Mouse (Mus musculus) neural tube, embryonic 10.5 days (tissue): ENCODE data around the gene Cnpy3.
"Not testable (repeated sequence)": the region's sequence is repeated elsewhere in the genome, so short reads cannot be mapped to it uniquely, and the experiment has no call there.

Experiments
- DNase-seq: peaks from one replicate; pipeline ENCODE4 v3.0.0-alpha.2; 2017; ENCODE audit warnings: low spot score; ENCODE audit errors: extremely low spot score

Gene Cnpy3

GRCm38 (mm10) chr17:46764916-46765315 lies 12.9 kb upstream of the Cnpy3 start:
- DNase-seq: not testable (repeated sequence)

- no peak for DNase-seq
Observed at GRCm38 (mm10) chr17:46763544-46763943, 11.5 kb upstream of the Cnpy3 start, which contains the start of gene Ptcra. TSS of gene Ptcra (minus strand) at chr17:46763712.

GRCm38 (mm10) chr17:46758753-46759152 lies 6.7 kb upstream of the Cnpy3 start:
- DNase-seq: no peak

GRCm38 (mm10) chr17:46751056-46751793 lies 789 bp downstream of the Cnpy3 start:
- DNase-seq: no peak

- no peak for DNase-seq
Observed at GRCm38 (mm10) chr17:46750580-46750979, 1.4 kb downstream of the Cnpy3 start.

- no peak for DNase-seq
Observed at GRCm38 (mm10) chr17:46749282-46749681, 2.7 kb downstream of the Cnpy3 start.

- no peak for DNase-seq
Observed at GRCm38 (mm10) chr17:46747806-46748205, 4.2 kb downstream of the Cnpy3 start.

GRCm38 (mm10) chr17:46747234-46747633 lies 4.8 kb downstream of the Cnpy3 start:
- DNase-seq: no peak

GRCm38 (mm10) chr17:46745506-46745905 lies 6.5 kb downstream of the Cnpy3 start:
- DNase-seq: no peak

- no peak for DNase-seq
Observed at GRCm38 (mm10) chr17:46742986-46743385, 9.0 kb downstream of the Cnpy3 start.

GRCm38 (mm10) chr17:46741305-46741704 lies 10.7 kb downstream of the Cnpy3 start:
- no peak for DNase-seq

- DNase-seq: peak; percentile 33
Observed at GRCm38 (mm10) chr17:46736160-46736559, 15.9 kb downstream of the Cnpy3 start.

- DNase-seq: no peak
Observed at GRCm38 (mm10) chr17:46735287-46735686, 16.7 kb downstream of the Cnpy3 start.

GRCm38 (mm10) chr17:46734055-46734454 lies 18.0 kb downstream of the Cnpy3 start:
- no peak for DNase-seq

- DNase-seq: no peak
Observed at GRCm38 (mm10) chr17:46728904-46729318, 23.1 kb downstream of the Cnpy3 start, which contains the start of gene Gnmt. TSS of gene Gnmt (minus strand) at chr17:46729168.

- DNase-seq: no peak
Observed at GRCm38 (mm10) chr17:46728496-46728895, 23.5 kb downstream of the Cnpy3 start.

- DNase-seq: no peak
Observed at GRCm38 (mm10) chr17:46728021-46728420, 24.0 kb downstream of the Cnpy3 start.

- DNase-seq: no peak
Observed at GRCm38 (mm10) chr17:46727271-46727670, 24.7 kb downstream of the Cnpy3 start.

- DNase-seq: no peak
Observed at GRCm38 (mm10) chr17:46725731-46726645, 26.0 kb downstream of the Cnpy3 start.

- peak; percentile 35 for DNase-seq
Observed at GRCm38 (mm10) chr17:46725273-46725672, 26.7 kb downstream of the Cnpy3 start.

GRCm38 (mm10) chr17:46724477-46725084 lies 27.4 kb downstream of the Cnpy3 start:
- DNase-seq: no peak

GRCm38 (mm10) chr17:46721077-46721476 lies 30.9 kb downstream of the Cnpy3 start:
- no peak for DNase-seq
